Mouse (Mus musculus) embryonic facial prominence, embryonic 10.5 days (tissue): ENCODE data around the gene Cysltr1. TPM values are rescaled to one million over a fixed set of nuclear protein-coding genes. Genes with fewer than 3 reads are reported as not detected.
A peak's percentile ranks its signal among the peaks of the same experiment; 100 is the strongest.

ENCODE experiments used
- DNase-seq: peaks from one replicate; pipeline ENCODE4 v3.0.0-alpha.2; 2017; ENCODE audit warnings: low spot score
- H3K27ac ChIP-seq: fragments of 300-500 bp; sonication (generic); replicated peaks from 2 replicates; pipeline ENCODE4 v1.5.1; 2016; ENCODE audit warnings: mild to moderate bottlenecking
- H3K27me3 ChIP-seq: fragments of 300-500 bp; sonication (generic); replicated peaks from 2 replicates; pipeline ENCODE4 v1.6.1; 2016; ENCODE audit warnings: low read depth, mild to moderate bottlenecking; ENCODE audit not compliant: poor library complexity, severe bottlenecking
- H3K36me3 ChIP-seq: fragments of 300-500 bp; sonication (generic); replicated peaks from 2 replicates; pipeline ENCODE4 v1.6.1; 2016; ENCODE audit warnings: mild to moderate bottlenecking, moderate library complexity
- H3K4me1 ChIP-seq: fragments of 300-500 bp; sonication (generic); 2 replicates; pipeline ENCODE4 v1.6.1; 2016
- H3K4me3 ChIP-seq: fragments of 300-500 bp; sonication (generic); 2 replicates; pipeline ENCODE4 v1.5.1; 2016; ENCODE audit warnings: mild to moderate bottlenecking, moderate library complexity
- H3K9me3 ChIP-seq: fragments of 300-500 bp; sonication (generic); 2 replicates; pipeline ENCODE4 v1.6.1; 2016; ENCODE audit warnings: mild to moderate bottlenecking
- whole genome bisulfite sequencing: fragments of 180-500 bp; shearing (Covaris S2); methylation state at CpG from one replicate; pipeline ENCODE4 v1.1.7; 2016; 5-methylcytosine and 5-hydroxymethylcytosine counted together
- polyA plus RNA-seq: library from polyadenylated mRNA; unstranded; fragments of >200 nt; fragmentation: Nextera tagmentation; extraction: Ambion mirVana; gene quantifications from 2 replicates; pipeline ENCODE4 v1.2.1, GENCODE M21; 2016

Cysltr1 gene
- 1.7 and 2.1 TPM in 2 replicates for polyA plus RNA-seq

- Histone ChIP-seq H3K36me3 (no peaks in the 10 kb centered on the region), H3K27me3 (peaks cover 42% of the 10 kb centered on the region), H3K4me3 (peak within 1 kb of the TSS; percentile 29; the same call in 1 of the 2 replicates), H3K4me1 (peaks cover 6% of the 10 kb centered on the region), H3K9me3 (no peaks in the 10 kb centered on the region), H3K27ac (peak within 1 kb of the TSS; percentile 48)
- 25% methylated on average over 6 of the region's 6 CpGs for WGBS
- DNase-seq, result peak; percentile 9
These were observed at the start of gene Cysltr1 for GRCm38 (mm10) chrX:106603386-106603785. Gene Cysltr1 (minus strand): TSS chrX:106603679.

- no peaks in the 10 kb centered on the region for H3K4me1 ChIP-seq
- 82% methylated on average over 3 of the region's 3 CpGs for WGBS
- H3K9me3 ChIP-seq, result no peaks in the 10 kb centered on the region
- peaks cover 14% of the 10 kb centered on the region for H3K27me3 ChIP-seq
- DNase-seq, result no peak
- H3K4me3 ChIP-seq, result no peak overlapping the region
- H3K36me3 ChIP-seq, result no peaks in the 10 kb centered on the region
- H3K27ac ChIP-seq, result no peak overlapping the region
These were observed 31.5 kb upstream of the Cysltr1 start for GRCm38 (mm10) chrX:106634799-106635541.

- no peaks in the 10 kb centered on the region for H3K4me1 ChIP-seq
- H3K27ac ChIP-seq, result no peak overlapping the region
- no peak for DNase-seq
- peaks cover 14% of the 10 kb centered on the region for H3K27me3 ChIP-seq
- H3K36me3 ChIP-seq, result no peaks in the 10 kb centered on the region
- H3K9me3 ChIP-seq, result no peaks in the 10 kb centered on the region
- H3K4me3 ChIP-seq, result no peak overlapping the region
These were observed 30.1 kb upstream of the Cysltr1 start for GRCm38 (mm10) chrX:106633543-106633942.

GRCm38 (mm10) chrX:106628514-106628913 lies 25.0 kb upstream of the Cysltr1 start:
- DNase-seq, result no peak
- no peaks in the 10 kb centered on the region for H3K4me1 ChIP-seq
- H3K36me3 ChIP-seq, result no peaks in the 10 kb centered on the region
- no peak overlapping the region for H3K4me3 ChIP-seq
- no peaks in the 10 kb centered on the region for H3K27me3 ChIP-seq
- H3K9me3 ChIP-seq, result no peaks in the 10 kb centered on the region
- H3K27ac ChIP-seq, result no peak overlapping the region
- WGBS, result 77% methylated on average over 1 of the region's 1 CpGs

- no peaks in the 10 kb centered on the region for H3K27me3 ChIP-seq
- no peak for DNase-seq
- no peak overlapping the region for H3K27ac ChIP-seq
- WGBS, result 54% methylated on average over 3 of the region's 3 CpGs
- no peak overlapping the region for H3K4me3 ChIP-seq
- no peaks in the 10 kb centered on the region for H3K36me3 ChIP-seq
- H3K4me1 ChIP-seq, result no peaks in the 10 kb centered on the region
- H3K9me3 ChIP-seq, result no peaks in the 10 kb centered on the region
These were observed 20.2 kb upstream of the Cysltr1 start for GRCm38 (mm10) chrX:106623667-106624066.

GRCm38 (mm10) chrX:106622512-106622911 lies 19.0 kb upstream of the Cysltr1 start:
- H3K36me3 ChIP-seq, result no peaks in the 10 kb centered on the region
- H3K4me3 ChIP-seq, result no peak overlapping the region
- DNase-seq, result no peak
- no peaks in the 10 kb centered on the region for H3K9me3 ChIP-seq
- 78% methylated on average over 1 of the region's 1 CpGs for WGBS
- H3K27ac ChIP-seq, result no peak overlapping the region
- H3K27me3 ChIP-seq, result no peaks in the 10 kb centered on the region
- no peaks in the 10 kb centered on the region for H3K4me1 ChIP-seq

GRCm38 (mm10) chrX:106602574-106603258 lies 763 bp downstream of the Cysltr1 start:
- H3K27ac ChIP-seq, result peak overlapping the region; percentile 48
- no peaks in the 10 kb centered on the region for H3K9me3 ChIP-seq
- WGBS, result 25% methylated on average over 9 of the region's 9 CpGs

GRCm38 (mm10) chrX:106595904-106596303 lies 7.6 kb downstream of the Cysltr1 start:
- Histone ChIP-seq H3K9me3 (no peaks in the 10 kb centered on the region), H3K4me1 (no peaks in the 10 kb centered on the region), H3K27ac (no peak overlapping the region), H3K27me3 (peaks cover 19% of the 10 kb centered on the region; the same call in 1 of the 2 replicates), H3K4me3 (no peak overlapping the region), H3K36me3 (no peaks in the 10 kb centered on the region)
- WGBS, result 91% methylated on average over 1 of the region's 1 CpGs
- DNase-seq, result no peak

More at GRCm38 (mm10) chrX:106602574-106603258, 763 bp downstream of the Cysltr1 start:
- Histone ChIP-seq H3K27me3 (peaks cover 40% of the 10 kb centered on the region), H3K36me3 (no peaks in the 10 kb centered on the region), H3K4me1 (peaks cover 6% of the 10 kb centered on the region), H3K4me3 (peak overlapping the region; percentile 29; the same call in 1 of the 2 replicates)
- peak; percentile 15 for DNase-seq

GRCm38 (mm10) chrX:106593914-106594313 lies 9.6 kb downstream of the Cysltr1 start:
- no peaks in the 10 kb centered on the region for H3K9me3 ChIP-seq
- H3K36me3 ChIP-seq, result no peaks in the 10 kb centered on the region
- DNase-seq, result no peak
- no peak overlapping the region for H3K27ac ChIP-seq
- H3K27me3 ChIP-seq, result peaks cover 26% of the 10 kb centered on the region
- no peak overlapping the region for H3K4me3 ChIP-seq
- H3K4me1 ChIP-seq, result no peaks in the 10 kb centered on the region

- Histone ChIP-seq H3K4me3 (no peak within 1 kb of the TSS), H3K27ac (no peak within 1 kb of the TSS), H3K4me1 (no peaks in the 10 kb centered on the region), H3K9me3 (no peaks in the 10 kb centered on the region), H3K36me3 (no peaks in the 10 kb centered on the region), H3K27me3 (peaks cover 10% of the 10 kb centered on the region; the same call in 1 of the 2 replicates)
- 43% methylated on average over 3 of the region's 3 CpGs for WGBS
- no peak for DNase-seq
These were observed 20.6 kb downstream of the Cysltr1 start, which contains the start of gene Gm5127 for GRCm38 (mm10) chrX:106582886-106583285. Gene Gm5127 (plus strand): TSS chrX:106583186.

- H3K27ac ChIP-seq, result no peak overlapping the region
- no peaks in the 10 kb centered on the region for H3K9me3 ChIP-seq
- no peaks in the 10 kb centered on the region for H3K36me3 ChIP-seq
- H3K4me1 ChIP-seq, result no peaks in the 10 kb centered on the region
- no peak overlapping the region for H3K4me3 ChIP-seq
- 39% methylated on average over 2 of the region's 2 CpGs for WGBS
- peaks cover 10% of the 10 kb centered on the region; the same call in 1 of the 2 replicates for H3K27me3 ChIP-seq
- no peak for DNase-seq
These were observed 21.3 kb downstream of the Cysltr1 start for GRCm38 (mm10) chrX:106582197-106582596.

- DNase-seq, result no peak
These were observed 23.1 kb downstream of the Cysltr1 start for GRCm38 (mm10) chrX:106580410-106580809.

GRCm38 (mm10) chrX:106578966-106579365 lies 24.5 kb downstream of the Cysltr1 start:
- H3K9me3 ChIP-seq, result no peaks in the 10 kb centered on the region
- no peak overlapping the region for H3K4me3 ChIP-seq
- H3K4me1 ChIP-seq, result no peaks in the 10 kb centered on the region
- peak; percentile 39 for DNase-seq
- H3K27ac ChIP-seq, result no peak overlapping the region
- no peaks in the 10 kb centered on the region for H3K36me3 ChIP-seq
- H3K27me3 ChIP-seq, result peaks cover 14% of the 10 kb centered on the region
- 40% methylated on average over 3 of the region's 3 CpGs for whole genome bisulfite sequencing

More at GRCm38 (mm10) chrX:106580410-106580809, 23.1 kb downstream of the Cysltr1 start:
- Histone ChIP-seq H3K4me3 (no peak overlapping the region), H3K9me3 (no peaks in the 10 kb centered on the region), H3K4me1 (no peaks in the 10 kb centered on the region), H3K36me3 (no peaks in the 10 kb centered on the region), H3K27ac (no peak overlapping the region), H3K27me3 (peaks cover 10% of the 10 kb centered on the region; the same call in 1 of the 2 replicates)
